Mouse (Mus musculus) adrenal gland, adult 18-20 months (tissue): ENCODE data around the gene Hist1h2ac. TPM values are rescaled to one million over a fixed set of nuclear protein-coding genes. Genes with fewer than 3 reads are reported as not detected.
"Not testable (repeated sequence)": the region's sequence is repeated elsewhere in the genome, so short reads cannot be mapped to it uniquely, and the experiment has no call there.

ENCODE experiments used
- DNase-seq, 2 experiments: peaks; one replicate each; pipeline ENCODE4 v3.0.0; 2021 to 2022; ENCODE audit warnings: low spot score in 2 of 2
- long read RNA-seq, 2 experiments: library from polyadenylated mRNA; stranded (forward); transcript quantifications; one replicate each; pipeline ENCODE4 v2.0.0; 2021
- total RNA-seq, 2 experiments: library from RNA; stranded (reverse); gene quantifications; 1 replicate in 1 of 2; 2 replicates in 1 of 2; pipeline ENCODE4 v1.2.3; 2021

Gene Hist1h2ac
- total RNA-seq, result 1 to 10 TPM; 2.0 to 2.2 TPM
- long read RNA-seq, experiment 1, result 0 reads
- long read RNA-seq, experiment 2, result 0 reads

DNA sequence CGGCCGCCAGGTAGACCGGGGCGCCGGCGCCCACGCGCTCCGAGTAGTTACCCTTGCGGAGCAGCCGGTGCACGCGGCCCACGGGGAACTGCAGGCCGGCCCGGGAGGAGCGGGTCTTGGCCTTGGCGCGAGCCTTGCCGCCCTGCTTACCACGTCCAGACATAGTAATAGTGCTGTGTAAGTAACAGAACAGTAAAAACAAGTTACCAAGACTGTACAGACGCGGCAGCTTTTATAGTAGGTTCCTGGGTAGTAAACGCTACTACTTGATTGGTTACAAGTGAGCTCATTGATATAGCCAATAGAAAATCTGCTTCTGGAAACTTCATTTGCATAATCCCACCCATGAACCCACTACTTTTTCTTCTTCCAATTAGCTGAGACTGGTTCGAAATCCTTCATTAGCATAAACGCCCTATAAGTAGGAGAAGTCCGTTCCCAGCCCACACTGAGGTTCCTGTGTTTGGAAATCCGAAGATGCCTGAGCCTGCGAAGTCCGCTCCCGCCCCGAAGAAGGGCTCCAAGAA lies at the start of gene Hist1h2ac, which contains the start of gene Hist1h2bc:
Gene Hist1h2ac, minus strand, starts transcription at position 194 of the 527 bp plus-strand sequence.
Gene Hist1h2bc, plus strand, starts transcription at position 445 of the 527 bp plus-strand sequence.
- peak; percentile 72 to 85 for DNase-seq

DNA sequence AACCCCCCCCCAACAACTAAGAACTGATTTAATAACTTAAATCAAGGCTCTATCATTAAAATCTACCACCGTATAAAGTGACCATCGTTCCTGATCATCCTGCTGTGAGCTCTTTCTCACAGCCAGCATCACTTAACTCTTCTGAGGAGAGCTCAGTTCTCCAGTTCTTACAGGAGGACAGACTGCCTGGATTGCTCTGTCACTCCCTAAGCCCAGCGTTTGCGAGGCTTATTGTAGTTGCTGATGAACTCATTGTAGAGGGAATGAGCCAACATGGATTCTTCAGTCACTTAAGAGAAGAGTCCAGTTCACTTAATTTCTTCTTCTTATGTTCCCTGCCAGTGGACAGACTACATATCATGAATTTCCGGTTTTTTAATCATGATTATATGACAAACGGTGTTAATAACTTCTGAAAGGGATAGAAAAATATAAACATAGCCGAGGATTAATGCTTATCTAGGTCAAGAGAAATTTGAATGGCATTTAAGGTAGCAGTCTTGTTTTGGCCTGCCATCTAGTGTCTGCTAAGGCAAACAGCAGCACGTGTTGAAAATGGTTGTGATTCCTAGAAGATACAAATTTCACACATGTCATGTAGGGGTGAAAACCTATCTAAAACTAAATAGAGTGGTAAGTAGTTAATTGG lies 48.5 kb upstream of the Hist1h2ac start:
- no peak for DNase-seq

DNA sequence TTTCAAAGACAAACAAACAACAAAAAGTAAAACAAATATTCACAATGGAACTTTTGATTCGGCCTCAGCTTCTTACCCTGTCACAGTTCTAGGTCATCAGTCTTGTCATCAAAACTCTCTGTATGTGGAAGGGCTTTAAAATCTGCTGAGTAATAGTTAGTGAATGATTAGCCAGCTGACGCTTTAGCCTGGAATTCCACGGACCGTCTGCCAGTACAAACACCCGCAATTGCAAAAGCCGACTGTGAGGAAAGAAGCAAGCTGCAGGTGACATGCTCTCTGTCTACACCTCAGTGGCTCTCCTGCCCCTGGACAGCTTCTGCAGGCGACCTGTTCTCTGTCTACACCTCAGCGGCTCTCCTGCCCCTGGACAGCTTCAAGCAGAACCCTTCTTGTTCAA lies 46.7 kb upstream of the Hist1h2ac start:
- no peak for DNase-seq

- DNase-seq, result no peak
Measured at GRCm38 (mm10) chr13:23729706-23730105, 46.0 kb upstream of the Hist1h2ac start.

- no peak for DNase-seq
Measured at GRCm38 (mm10) chr13:23729192-23729525, 45.4 kb upstream of the Hist1h2ac start.

DNA sequence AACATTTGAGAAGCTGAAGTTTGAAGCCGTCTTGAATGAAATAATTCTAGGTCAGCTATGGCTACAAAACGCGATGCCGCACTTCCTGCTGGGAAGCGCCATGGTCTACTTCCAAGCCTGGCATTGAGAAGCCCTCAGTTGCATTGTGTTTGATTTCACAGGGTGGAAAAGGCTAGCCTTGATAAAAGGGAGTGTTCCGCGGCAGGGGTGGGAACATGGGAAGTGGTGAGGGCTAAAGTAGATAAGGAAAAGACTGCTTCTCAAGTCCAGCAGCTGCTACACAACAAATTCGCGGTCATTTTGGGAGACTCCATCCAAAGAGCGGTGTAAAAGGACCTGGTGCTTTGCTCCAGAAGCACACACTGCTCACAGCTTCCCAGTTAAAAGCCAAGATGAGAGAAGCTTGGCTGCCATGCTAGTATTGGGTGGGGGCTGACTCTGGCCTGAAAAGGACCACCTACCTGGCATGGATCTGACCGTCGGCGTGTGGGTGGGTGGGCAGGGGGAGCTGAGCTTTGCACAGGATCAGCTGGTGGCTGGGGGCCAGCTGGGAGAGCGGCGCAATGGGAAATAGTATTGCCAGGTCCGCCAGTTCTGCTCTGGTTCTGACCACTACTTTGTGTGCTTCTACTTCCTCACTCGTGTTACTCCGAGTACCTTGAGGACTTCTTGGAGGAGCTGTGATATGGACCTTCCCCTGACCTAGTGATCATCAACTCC lies 44.9 kb upstream of the Hist1h2ac start:
- DNase-seq, result no peak

DNA sequence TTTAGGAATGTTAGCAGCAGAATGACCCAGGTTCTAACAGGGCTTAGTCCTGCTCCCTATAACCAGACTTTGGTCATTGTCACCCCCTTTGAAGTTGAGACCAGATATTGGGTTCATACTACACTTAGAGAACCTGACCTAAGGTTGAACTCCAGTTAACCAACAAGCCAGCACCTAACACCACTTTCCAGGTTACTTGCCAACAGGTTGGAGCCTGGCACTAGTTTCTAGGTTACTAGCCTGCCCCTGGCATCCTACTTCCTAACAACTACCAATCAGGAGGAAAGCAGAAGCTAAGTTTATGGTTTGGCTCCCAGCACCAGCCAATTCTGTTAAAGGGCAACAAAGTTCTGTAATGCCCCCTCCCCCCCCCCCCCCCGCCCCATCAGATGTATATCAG lies 41.5 kb upstream of the Hist1h2ac start:
- DNase-seq, result no peak

DNA sequence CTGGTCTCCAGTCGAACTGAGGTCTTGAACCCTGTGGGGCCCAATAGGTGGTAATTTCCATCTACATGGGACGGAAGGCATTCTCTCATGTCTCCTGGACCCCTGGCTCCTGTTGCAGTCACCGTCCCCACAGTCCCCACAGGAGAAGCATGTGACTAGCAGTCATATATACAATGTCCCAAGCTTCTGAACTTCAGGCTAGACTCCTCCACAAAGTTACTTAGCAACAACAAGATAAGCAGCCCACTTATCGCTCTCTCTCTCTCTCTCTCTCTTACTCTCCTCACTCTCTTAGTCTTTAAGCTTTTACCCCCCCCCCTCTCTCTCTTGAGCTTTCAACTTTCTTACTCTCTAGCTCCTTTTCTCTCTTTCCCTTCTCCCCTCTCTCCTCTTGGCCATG lies 40.5 kb upstream of the Hist1h2ac start:
- DNase-seq, result no peak

DNA sequence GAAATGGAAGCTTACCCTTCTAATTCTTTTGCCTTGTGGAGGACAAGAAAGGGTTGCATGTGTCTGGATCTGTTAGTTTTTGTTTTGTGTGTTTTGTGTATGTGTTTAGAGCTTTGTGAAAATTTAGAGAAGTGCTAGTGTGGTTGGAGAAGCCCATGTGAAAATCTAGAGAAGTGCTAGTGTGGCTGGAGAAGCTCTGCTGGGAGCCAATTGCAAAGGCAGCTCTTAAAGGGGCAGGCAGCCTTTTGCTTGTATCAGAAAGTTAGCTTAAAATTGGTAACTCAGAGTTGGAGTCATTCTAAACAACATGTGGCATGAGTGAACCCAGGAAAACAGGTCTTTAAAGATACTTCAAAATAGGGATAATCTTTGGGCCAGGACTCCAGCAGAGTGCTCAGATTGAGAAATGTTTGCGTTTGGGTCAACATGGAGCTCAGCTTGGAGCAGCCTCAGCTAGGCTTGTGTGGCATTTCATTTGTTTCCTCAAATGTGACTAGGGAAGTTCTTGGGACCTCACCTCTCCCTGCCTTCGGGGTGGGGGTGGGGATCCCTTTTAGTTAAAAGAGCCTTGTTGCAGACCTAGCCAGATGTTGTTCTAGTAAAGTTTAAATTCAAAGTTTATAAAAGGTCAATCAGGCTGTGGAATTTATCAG lies 34.0 kb upstream of the Hist1h2ac start:
- DNase-seq, result not testable (repeated sequence)

- DNase-seq, result no peak
Measured at GRCm38 (mm10) chr13:23717176-23717575, 33.4 kb upstream of the Hist1h2ac start.

DNA sequence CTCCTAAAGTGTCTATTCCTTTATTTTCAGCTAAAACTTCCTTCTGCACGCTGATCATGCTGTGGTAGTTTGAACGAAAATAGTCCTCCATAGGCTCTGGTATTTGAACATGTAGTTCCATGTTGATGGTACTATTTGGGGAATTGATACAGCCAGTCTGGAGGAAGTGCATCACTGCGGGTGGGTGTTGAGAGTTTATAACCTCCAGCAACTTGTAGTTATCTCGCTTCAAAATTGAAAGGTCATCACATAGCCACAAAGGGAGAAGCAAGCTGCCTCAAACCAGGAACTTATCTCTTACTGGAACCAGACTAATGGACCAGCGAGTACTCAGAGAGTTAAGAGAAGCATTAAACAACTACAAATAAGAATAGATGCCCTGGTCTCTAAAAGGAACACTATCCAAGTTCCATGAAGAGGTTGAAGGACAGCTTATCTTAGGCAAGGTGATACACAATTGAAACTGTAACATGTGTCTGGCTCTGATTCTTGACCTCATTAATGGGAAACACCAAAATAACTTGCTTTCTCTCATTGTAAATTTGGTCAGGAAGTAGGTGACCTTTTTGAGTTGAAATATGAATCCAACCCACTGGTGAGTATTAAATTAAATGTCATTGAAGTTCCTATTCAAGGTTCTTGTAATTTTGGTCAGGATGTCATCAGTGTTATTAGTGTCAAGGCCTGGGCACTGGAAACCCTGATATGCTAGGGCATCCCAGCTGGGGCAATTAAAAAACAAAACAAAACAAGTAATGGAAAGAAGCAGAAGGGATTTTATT lies 32.7 kb upstream of the Hist1h2ac start:
- DNase-seq, result no peak

DNA sequence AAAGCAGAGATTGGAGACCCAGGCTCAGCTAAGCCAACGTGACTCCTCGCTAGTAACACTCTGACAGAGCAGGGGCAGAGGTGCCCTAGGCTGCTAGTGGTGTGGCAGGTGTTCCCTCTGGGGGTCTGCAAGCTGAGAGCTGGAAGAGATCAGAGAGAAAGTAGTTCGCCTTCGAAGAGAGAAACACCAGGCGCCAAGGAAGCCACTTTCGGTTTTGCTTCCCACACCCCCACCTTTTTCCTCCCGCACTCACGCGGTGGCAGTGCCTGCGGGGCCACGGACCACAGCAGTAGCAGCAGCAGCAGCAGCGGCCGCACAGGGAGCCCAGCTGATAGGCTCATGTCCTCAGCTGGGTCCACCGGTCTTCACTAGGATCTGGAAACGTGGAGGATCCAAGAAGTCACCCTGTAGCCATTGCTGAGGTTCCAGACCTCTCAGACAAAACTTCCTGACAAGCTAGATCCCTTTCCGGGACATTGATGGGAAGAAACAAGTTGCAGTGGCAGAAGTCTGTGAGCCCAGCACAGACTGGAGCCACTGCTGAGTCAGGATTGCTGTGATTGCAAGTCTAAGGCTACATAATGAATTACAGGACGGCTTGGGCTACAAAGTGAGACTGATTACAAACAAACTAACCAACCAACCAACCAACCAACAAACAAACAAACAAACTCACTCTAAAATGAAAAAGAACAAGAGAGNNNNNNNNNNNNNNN lies 26.8 kb upstream of the Hist1h2ac start, which contains the start of gene Hfe:
Gene Hfe, minus strand, starts transcription at position 481 of the 716 bp plus-strand sequence.
- peak; percentile 53 to 56 for DNase-seq

DNA sequence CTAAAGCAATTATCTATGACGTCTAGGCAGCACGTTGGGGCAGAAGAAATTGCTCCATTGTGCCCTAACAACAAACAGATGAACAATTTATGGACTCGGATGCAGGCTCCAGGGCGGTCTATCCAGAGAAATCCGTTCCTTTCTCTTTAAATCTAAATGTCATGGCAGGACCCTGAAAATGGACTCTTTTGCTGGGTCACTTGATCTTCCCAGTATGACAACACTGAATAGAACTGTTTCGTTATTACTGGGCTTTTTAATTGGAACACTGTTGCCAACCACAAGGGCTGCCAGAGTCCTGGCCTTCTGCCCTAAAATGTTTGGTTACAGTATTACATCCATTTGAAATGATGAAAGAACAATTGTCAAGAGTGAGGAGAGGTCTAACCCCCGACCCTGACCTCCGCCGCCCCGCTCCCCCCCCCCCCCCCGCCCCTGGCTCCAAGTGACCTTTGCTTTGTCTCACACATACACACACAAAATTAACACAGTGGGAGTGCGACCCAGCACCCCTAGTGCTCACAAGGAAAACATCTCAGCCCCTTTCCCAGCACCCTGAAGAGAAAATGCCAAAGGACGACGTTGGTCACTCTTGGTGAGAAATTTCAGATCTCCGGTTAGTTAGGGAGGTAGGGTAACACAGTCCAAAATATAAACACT lies 26.1 kb upstream of the Hist1h2ac start:
- DNase-seq, result no peak

DNA sequence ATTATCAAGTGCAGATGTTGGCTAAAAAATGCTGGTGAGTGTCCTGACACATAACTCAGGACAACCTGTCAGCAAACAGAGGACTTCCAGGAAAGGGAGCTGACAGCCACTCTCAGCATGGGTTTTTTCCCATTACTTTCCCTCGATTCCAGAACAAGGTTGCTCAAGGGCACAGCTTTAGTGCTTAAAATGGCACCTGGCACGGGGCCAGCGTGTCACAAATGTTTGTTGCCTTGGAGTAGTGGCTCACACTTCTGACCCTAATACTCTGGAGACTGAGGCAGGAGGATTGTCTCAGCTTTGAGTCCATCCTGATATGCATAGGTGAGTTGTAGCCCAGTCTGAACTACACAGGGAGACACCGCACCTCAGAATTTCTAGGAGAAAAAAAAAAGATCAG lies 24.9 kb upstream of the Hist1h2ac start:
- DNase-seq, result no peak

- DNase-seq, result no peak
Measured at GRCm38 (mm10) chr13:23708041-23708440, 24.3 kb upstream of the Hist1h2ac start.

DNA sequence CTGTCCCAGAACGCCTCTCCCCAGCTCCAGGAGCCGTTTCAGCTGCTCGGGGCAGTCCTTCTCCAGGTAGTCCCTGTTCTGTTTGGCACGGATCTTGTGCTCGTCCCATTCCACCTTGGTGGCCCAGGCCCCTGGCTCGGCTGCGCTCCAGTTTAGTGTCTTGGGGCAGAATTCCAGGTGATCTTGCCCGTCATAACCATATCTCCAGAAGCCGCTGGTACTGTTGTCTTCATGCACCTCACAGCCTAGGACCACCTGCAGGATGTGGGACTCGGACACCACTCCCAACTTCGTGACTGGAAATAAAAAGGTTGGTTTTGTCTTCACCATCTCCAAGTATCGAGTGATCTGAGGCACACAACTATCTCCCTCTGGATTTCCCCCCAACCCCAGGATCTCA lies 23.0 kb upstream of the Hist1h2ac start:
- no peak for DNase-seq

GRCm38 (mm10) chr13:23705751-23706356 lies 22.1 kb upstream of the Hist1h2ac start:
- no peak for DNase-seq

DNA sequence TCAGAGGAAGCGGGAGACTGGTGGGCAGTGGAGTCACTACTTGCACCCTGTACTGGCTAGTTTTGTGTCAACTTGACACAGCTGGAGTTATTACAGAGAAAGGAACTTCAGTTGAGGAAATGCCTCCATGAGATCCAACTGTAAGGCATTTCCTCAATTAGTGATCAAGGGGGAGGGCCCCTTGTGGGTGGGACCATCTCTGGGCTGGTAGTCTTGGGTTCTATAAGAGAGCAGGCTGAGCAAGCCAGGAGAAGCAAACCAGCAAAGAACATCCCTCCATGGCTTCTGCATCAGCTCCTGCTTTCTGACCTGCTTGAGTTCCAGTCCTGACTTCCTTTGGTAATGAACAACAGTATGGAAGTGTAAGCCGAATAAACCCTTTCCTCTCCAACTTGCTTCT lies 19.1 kb upstream of the Hist1h2ac start:
- DNase-seq, result not testable (repeated sequence)

DNA sequence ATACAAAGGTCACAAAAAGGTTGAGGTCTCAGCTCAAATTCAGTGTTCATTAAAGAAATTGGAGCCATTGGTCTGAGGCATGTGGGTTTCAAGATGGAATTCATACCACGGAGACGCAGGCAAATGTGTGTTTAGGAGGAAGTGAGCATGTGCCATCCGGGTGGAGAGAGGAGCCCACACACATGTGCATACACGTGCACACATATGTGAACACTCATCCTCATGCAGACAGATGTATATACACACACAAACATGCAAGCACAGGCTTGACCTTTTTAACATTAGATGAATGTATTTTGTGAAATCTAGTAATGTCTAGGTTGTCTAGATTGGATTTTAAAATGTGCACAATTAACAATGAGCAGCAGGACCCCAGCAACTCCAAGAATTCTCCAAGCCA lies 18.5 kb upstream of the Hist1h2ac start:
- no peak for DNase-seq
